Mouse (Mus musculus) MN1 (cell line): ENCODE measurements around the gene Slc25a20.

Experiments
- DNase-seq: peaks from one replicate; pipeline ENCODE4 v3.0.0-alpha.2; 2016; ENCODE audit warnings: low spot score

The Slc25a20 gene

DNA sequence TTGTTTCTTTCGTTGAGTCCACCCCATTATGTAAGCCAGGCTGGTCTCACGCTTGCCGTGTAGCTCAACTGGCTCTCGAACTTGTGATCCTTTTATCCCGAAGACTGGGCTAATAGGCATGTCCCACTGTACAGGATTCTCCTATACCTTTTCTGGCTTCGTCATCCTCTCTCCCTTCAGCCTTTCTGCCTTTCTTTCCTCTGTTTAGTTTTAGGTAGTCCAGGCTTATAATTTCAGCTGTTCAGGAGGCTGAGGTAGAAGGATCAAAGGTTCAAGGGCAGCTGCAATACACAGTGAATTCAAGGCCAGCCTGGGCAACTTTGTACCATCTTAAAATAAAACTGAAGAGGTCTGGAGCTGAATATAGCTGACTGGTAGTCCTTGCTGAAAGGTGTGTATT, 25.3 kb downstream of the Slc25a20 start:
- no peak for DNase-seq

DNA sequence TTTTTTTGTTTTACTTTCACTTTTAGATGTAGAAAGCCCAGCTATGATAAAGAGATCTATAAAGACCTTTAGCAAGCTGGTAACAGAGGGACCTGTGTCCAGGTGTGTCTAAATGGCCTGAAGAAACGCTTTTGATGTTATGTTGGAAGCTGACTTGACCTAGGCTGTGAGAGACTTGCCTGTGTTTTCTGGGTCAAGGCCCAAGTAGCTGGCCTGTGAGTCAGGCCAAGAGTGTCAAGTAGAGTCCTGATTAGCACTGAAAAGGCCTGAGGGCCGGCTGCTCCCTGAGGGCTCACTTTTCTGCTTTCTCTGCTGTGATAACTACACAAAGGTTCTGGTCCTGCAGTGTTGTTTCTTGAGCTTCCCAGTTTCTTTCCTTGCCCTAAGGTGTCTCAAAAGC, 25.8 kb downstream of the Slc25a20 start:
- DNase-seq = no peak

DNA sequence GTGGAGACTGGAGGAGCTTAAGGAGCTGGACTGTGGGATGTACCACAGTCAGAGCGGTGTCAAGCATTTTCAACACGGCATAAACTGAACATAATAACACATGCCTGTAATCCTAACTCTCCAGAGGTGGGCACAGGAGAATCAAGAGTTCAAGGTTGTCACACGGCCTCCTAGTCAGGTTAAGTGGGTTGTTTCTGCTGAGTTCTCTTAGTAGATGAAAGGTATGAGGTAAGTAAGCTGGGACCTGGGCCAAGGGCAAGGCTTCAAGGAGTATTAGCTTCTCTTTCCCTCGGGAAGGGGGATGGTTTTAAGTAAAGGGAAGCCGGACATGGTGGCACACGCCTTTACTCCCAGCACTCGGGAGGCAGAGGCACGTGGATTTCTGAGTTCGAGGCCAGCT, 26.6 kb downstream of the Slc25a20 start:
- no peak for DNase-seq

DNA sequence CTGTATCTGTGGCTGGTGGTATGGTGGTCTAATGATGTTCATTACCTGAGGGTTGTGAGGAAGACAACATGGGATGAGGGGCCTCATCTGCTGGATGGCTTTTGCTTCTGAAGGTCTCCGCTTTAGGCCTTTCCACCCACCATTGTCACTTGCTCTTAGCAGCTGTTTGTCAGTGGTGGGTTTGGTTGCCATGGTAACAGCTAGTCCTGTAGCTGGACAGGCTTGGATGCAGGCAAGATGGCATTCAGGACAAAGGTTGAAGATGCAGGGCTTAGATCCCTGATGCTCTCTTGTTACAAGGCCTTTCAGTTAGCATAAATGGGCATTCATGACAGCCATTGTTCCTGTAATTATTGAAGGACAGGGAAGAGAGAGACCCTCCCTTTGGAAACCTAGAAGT, 27.2 kb downstream of the Slc25a20 start, which contains the start of gene Prkar2a:
Gene Prkar2a (plus strand): TSS at position 209 of the 400 bp plus-strand sequence.
- peak; percentile 35 for DNase-seq

DNA sequence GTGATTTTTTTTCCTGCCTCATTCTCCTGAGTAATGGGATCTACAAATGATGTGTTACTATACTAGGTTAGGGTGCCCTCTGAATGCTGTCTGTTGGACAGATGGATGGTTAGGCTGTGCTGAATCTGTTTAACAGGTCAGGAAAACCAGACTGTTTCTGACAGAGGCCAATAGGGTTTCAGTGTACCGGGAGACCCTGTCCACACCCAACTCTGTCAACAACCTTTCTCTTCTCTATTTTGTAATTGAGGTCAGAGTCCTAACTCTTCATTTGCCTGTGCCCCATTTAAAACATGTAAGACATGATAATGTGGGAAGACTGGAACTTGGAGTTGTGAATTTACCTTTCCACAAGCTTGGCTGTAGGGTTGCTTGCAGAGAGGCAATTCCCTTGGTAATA, 28.1 kb downstream of the Slc25a20 start:
- no peak for DNase-seq

DNA sequence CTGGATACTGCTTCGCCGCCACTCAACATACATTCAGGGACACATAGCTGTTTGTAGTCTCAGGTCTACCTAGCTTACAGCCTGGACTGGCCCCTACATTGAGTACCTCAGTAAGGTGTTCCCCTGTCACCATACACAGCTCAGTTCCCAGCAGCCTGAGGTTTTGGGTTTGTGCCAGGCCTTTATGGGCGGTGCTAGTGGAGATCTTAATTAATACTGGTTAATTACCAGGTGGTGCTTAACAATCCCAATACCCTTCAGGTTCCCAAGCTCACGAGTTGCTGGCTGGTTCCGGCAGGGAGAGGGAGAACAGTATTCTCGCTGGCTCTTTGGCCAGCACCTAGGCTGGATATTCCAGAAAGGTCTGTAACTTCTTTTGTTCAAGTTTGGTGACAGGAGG, 29.0 kb downstream of the Slc25a20 start:
- no peak for DNase-seq

DNA sequence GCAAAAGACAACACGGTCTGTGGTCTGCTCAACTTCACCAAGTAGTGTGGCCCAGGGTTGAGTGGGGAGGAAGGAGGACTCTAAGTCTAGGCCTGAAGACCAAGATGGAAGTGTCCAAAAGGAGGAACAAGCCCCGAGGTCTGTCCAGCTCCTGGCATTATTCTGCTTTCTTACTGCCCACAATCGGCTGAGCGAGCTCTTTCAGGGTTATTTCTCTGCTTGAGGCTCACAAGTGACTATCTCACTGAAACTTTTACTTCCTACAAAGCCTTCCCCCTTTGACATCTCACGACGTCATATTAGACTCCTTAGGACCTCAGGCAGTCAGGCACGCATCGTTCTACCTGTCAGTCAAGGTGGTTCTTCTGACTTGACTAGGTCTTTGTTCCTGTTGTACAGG, 29.5 kb downstream of the Slc25a20 start:
- no peak for DNase-seq

DNA sequence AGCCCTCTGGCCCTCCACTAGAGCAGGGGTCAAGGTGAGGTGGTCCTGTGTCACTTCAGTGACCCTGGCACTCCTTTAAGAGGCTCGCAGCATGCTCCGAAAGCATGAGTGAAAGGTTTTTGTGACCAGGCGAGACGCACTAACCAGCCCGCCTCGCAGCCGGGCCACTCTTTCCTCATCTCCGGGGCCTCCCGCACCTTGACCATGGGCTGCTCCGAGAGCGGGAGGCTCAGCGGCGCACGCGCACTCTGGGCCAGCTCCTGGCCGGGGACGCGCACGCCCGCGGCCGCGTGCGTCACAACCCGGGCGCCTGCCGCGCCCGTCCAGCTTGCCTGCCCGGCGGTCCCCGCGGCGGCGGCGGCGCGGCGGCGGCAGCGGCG, 29.9 kb downstream of the Slc25a20 start:
- DNase-seq = peak; percentile 89

DNA sequence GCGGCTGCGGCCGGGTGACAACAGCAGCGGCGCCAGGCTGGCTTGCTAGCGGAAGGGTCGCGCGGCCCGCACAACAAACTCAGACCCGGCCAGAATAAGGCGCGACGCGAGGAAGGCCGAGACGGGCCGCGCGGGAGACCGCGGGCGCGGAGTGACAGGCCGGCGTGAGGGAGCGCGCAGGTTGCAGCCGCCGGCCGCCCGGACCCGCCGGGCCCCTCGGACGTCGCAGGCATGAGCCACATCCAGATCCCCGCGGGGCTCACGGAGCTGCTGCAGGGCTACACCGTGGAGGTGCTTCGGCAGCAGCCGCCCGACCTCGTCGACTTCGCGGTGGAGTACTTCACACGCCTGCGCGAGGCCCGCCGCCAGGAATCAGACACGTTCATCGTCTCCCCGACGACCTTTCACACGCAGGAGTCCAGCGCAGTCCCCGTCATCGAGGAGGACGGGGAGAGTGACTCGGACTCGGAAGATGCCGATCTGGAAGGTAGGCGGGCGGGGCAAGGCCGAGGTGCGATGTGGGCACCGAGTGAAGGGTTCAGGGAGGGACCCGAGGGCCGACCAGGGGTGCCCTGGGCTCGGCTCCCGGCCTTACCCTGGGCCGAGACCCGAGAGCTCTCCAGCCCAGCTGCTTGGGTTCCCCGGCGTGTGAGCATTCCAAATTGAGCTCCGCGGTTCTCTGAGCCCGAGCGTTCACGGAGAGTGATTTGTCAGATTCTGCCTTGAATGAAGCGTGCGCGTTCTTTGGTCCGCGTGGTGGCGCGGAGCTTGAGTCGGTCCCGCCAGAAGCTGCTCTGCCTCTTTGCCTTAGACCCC, 30.5 kb downstream of the Slc25a20 start:
- peak; percentile 72 for DNase-seq

DNA sequence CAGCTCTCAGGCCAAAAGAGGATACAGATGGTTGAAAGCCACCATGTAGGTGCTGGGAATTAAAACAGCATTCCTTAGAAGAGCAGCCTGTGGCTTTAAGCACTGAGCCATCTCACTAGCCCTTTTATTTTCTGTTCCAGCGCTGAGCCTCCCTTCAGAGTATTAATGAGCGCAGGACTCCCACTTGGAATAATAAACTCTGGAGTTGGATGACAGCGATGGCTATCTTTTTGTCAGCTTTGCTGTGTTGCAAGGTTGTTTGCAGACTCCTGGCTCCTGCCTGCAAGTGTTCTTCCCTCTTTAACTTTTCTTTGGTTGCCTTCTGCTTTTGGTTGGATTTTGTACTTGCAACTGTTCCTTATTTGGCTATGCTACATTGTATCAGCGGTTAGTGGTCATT, 32.1 kb downstream of the Slc25a20 start:
- DNase-seq = no peak

DNA sequence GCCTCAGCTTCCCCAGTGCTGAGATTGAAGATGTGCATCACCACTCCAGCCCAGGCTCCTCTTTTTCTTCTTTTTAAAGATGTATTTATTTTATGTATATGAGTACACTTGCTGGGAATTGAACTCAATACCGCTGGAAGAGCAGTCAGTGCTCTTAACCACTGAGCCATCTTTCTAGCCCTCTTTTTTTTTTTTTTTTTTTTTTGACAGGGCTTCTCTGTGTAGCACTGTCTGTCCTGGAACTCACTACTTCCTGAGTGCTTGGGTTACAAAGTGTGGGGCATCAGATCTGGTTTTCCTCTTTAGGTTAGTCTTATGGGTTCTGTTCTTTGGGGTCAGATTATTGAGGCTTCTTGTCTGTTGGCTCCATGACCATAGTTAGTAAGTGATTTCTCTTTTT, 32.6 kb downstream of the Slc25a20 start:
- no peak for DNase-seq

DNA sequence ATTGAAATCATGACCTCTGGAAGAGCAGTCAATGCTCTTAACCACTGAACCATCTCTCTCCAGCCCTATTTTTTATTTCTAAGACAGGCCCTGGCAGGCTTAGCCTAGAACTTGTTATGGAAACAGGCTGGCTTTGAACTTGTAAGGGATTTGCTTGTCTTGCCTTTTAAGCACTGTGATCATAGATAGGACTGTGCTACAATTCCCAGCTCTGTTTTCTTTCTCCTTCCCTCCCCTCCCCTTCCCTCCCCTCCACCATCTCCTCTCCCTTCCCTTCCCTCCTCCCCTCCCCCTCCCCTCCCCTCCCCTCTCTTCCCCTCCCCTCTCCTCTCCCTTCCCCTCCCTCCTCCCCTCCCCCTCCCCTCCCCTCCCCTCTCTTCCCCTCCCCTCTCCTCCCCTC, 40.6 kb downstream of the Slc25a20 start:
- DNase-seq = no peak

DNA sequence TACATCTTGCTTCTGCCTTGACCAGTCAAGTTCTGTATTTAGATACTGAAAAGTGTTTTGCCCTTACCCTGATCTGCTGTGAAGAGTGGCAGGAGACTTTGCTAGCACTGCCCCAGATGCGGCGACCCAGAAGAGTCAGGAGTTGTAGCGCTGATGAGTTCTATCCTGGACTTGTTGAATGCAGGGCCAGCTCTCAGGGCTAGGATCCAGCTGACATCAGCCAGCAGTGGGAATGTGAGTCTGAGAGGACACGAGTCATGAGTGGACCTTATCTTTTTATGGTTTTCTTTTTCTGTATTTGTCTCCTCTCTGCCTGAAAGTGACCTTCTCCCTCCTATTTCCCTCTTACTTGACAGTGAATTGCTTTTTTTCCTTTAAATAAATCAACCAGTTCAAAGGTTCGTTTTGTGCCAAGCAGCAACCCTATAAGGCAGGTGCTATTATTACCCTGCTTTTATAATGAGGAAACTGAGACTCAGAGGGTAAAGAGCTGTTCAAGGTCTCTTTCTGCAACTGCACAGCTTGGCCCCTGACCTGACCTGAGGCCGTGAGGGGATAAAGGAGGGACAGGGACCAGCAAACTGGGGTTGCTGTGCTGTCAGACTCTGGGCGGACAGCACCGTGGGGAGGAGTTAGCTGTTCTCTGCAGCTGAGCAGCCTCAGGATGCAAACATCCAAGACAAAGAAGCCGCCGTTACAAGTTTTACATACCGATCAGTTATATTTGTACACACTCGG, 41.7 kb downstream of the Slc25a20 start:
- DNase-seq = no peak

DNA sequence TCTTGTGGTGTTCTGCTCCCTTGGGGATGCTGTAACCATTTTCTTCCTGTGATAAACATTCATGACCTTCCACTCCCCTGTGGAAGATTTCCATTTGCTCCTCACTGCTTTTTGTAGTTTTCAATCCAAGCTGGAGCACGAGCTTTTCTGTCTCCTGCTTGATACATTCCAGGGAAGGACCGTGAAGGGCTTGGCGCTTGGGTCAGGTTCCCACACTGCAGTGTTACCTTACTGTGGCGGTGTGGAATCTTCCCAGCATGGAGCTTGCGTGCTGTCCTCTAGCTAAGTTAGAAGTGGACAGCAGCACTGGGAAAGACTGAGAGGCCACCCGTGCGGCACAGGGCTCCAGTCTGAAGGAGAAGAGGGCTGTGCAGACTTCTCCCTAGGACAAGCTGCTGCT, 42.7 kb downstream of the Slc25a20 start:
- no peak for DNase-seq

DNA sequence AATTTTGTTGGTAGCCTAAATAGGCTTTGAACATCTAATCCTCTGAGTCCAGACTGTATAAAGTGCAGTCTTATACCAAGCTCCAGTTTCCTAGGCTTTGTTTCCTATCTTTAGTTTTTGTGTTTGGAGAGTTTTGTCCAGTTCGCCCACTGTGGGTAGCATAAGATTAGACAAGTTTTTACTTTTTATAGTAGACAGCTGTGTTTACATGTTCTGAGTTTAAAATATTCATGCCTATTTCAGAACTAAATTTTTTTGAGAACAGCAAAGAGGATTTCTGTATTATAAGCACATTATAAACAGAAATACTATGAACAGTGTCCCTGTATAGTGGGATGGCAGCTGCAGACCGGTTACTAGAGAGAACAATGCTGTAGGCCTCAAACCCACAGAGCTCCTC, 45.3 kb downstream of the Slc25a20 start:
- DNase-seq = no peak

DNA sequence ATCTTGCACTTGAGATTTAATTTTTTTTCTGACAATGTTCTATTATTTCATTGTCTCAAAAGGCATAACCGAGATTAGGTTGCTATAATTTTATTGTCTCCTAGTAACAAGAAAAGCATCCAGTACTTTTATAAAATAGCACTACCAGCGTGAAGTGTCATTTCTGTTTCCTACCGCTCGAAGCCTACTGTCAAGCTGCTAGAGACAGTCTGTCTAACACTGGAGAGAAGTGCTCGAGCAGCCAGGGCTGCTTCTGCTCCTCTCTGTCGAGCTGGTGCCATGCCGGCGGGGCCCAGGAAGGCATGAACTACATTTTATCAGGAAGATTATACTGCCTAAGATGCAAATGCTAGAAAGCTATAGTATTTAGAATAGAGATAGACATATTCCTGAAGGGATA, 46.9 kb downstream of the Slc25a20 start:
- no peak for DNase-seq

DNA sequence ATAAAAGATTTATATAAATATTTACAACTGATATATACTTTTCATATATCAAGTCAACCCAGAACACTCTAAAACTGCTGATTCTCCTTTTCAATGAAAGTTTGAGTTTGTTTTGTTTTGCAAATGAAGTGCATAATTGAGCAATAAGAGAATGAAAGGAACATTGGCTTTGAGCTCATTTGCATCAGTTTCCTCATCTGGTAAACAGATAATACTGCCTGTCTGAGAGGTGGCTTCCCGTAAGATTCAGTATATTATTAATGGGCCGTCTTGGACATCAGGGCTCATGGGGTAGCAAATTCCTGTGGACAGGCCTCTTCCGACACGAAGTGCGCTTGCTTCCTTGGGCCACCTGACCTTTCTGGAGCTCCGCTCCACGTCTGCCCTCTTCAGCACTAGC, 48.9 kb downstream of the Slc25a20 start:
- DNase-seq = no peak

DNA sequence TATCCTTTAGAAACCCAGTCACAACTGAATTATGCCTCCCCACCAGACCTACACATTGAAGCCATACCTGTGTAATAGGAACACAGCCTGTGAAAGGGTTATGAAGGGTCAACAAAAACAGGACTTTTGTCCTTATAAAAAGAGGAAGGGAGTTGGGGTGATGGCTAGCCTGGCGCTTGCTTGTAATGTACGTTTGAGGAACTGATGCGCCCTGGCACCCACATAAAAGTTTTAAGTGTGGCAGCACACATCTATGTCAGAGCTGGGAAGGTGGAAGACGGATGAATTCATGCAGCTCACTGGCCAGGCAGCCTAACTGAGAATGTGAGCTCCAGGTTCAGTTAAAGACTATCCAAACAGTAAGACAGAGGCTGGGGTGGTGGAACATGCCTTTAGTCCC, 54.3 kb downstream of the Slc25a20 start:
- DNase-seq = no peak

DNA sequence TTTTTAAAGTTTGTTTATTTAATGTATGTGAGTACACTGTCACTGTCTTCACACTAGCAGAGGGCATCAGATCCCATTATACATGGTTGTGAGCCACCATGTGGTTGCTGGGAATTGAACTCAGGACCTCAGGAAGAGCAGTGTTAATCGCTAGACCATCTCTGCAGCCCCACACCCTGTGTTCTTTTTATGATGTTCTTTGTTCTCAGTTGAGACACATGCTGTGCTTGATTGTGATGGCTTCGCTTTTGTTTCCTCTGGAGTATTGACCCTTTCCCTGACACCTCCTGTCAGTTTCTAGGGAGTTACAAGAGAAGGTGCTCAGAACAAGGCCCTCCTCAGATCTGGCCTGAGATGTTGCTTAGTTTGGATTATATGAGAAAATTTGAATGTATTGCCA, 61.9 kb downstream of the Slc25a20 start:
- DNase-seq = no peak

DNA sequence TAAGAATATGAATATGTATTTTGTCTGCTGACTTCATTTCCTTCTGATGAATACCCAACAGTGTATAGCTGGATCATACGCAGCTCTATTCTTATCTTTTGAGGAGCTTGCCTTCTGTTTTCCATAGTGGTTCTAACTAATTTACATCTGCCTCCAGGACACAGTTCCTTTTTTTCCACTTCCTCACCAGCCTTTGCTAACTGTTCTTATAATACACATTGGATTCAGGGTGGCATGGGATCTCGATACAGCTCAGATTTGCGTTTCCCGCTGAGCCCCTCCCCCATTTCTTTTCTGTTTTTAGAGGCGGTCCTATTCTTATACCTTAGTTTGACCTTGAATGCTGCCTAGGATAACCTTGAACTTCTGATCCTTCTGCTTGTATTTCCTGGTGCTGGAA, 64.2 kb downstream of the Slc25a20 start:
- DNase-seq = no peak

DNA sequence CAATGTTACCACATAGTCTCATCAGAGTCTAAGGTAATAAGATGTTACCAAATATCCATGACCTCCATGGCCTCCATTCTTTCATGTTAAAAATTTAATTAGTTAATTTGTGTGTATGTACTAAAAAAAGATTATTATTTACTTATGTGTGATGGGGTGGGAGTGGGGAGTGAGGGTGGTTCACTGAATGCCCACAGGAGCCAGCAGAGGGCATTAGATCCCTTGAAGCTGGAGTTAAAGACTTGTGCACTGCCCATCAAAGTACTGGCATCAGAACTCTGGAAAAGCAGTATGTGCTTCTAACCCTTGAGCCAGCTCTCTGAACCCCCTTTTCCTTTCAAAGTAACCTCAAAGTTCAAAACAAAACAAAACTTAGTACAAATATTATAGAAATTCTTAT, 67.2 kb downstream of the Slc25a20 start:
- DNase-seq = no peak

DNA sequence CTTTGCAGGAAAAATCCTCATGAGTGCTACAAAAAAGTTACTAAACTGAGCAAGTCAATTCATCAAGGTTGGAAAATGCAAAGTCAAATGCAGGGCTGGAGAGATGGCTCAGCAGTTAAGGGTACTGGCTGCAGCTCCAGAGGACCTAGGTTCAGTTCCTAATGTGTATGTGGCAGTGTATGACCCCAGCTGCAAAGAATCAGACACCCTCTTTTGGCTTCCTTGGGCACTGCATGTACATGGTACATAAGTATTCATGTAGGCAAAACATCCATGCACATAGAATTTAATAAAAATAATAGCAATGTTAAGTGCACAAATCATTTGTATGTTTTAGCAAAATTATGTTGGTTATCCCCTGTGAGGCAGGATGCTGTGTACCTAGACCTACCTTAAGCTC, 70.6 kb downstream of the Slc25a20 start:
- DNase-seq = no peak
